Mouse (Mus musculus): ENCODE measurements around the gene Fam71f2.

GRCm38 (mm10) chr6:29299112-29299511 is 19.7 kb downstream of the Fam71f2 start:
- TF ChIP-seq POLR2A (IDR thresholded peaks at IDR 0.05; ENCODE audit: borderline replicate concordance, control insufficient read depth, low read depth, low read length) (no peak), CTCF (IDR thresholded peaks at IDR 0.05; ENCODE audit: control insufficient read depth, insufficient read depth, low read length) (no peak)

Data from bone marrow, adult 2 months (tissue).